Mouse (Mus musculus) spleen, postnatal 36 days (tissue): ENCODE data around the gene Dock10.

ENCODE experiments used
- DNase-seq, 2 experiments: peaks; one replicate each; pipeline ENCODE4 v3.0.0; 2022; ENCODE audit warnings: low spot score in 2 of 2, mixed read lengths in 1 of 2

Dock10 gene

DNA sequence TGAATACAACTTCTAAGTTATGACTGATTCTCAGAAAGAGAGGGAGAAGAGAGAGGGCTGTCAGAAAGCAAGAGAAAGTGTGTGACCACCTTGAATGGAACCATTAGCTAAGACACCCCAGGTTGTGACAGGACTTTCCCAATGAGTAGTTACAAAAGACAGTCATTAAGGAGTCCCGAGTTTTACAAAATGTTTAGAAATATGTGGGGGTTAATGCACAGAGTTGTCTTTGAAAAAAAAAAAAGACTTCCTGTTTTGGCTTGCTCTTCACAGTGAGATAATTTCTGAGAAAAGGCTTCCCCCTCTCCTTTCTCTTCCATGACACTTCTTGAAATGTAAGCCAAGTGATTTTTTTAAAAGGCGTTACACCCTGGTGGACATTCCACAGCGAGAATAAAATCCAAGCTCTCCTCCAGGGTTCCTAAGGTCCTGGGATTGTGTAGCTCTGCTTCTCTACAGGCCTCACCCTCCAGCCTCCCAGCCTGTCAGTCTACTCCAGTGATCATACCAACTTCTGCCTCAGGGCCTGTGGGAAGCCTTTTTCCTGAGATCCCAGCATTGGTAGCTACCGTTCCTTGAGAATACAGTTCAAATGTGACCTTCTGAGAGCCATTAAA is 144.8 kb downstream of the Dock10 start:
- DNase-seq: no peak

DNA sequence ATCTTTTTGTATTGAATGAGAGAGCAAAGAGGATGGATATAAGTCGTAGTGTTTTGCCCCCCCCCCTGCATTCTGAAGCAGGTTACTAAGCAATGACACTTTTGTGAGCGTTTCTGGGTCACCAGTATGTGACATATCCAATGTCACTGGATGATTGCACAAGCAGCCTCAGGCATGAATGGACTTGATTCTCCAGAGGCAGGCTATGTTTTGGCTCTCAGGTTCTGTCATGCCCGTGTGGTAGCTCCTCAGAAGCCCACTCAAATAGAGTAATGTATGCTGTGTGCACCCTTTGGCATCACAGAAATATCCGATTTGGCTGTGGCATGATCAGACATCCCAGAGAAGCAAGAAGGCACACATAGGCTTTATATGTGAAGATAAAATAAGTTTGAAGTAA is 150.8 kb downstream of the Dock10 start:
- DNase-seq: no peak

DNA sequence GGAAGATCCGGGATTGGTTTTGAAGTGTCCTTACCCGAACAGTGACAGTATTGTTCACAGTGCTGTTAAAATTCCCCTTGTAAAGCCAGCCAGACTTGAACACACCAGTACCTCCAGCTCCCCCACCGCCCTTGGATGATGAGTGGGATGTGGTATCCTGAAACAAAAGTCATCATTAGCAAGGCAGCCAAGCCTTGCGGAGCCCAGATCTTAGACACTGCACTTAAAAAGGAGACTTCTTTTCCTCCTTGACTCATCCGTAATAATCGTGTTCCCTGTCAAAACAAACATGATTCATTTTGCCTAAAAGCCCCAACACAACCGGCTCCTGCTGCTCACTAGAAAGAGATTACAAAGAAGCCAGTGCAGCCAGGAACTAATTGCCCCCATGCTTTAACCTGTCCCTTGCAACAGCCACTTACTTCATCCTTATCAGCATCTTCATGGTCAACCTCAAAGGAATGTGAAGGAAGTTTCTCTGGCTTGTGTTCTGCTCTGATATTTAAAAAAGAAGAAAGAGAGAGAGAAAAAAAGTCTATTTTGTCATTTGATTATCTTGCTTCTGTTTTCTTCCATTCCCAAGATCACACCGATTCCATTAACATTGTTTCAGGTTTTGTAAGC is 152.1 kb downstream of the Dock10 start:
- no peak for DNase-seq

DNA sequence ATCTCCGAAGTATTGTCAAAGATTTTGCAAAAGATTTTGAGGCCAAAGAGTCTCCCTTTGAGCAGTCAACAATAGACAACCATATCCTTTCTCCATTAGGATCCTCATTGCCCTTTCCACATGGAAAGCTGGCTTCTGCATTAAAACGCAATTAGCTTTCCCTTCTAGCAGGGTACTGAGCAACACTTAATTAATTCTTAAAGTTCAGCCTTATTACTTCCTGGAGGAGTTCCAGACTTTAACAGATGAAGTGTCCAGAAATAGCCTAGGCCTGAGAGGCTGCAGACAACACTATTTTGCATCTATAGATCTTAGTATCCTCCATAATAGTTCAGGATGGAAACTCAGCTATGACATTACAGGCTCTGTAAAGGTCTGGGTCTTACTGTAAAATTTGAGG is 154.0 kb downstream of the Dock10 start:
- DNase-seq: no peak

DNA sequence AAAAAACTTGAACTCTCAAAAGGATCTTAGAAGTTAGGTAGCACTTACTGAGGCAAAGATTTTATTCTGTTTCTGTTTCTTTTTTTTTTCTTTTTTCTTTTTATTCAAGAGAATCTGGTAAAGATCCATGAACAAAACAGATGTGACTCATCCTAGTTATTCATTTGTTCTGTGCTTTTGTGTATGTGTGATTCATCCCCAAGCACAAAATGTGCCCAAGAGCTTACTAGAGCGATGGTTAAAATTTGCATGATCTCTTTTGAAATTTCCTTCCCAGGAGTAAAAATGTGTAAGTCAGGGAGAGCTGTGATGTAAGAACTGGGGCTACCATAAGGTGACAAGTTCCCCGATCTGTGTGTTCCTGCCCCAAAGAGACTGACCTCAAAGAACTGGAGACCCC is 155.2 kb downstream of the Dock10 start:
- DNase-seq: no peak

DNA sequence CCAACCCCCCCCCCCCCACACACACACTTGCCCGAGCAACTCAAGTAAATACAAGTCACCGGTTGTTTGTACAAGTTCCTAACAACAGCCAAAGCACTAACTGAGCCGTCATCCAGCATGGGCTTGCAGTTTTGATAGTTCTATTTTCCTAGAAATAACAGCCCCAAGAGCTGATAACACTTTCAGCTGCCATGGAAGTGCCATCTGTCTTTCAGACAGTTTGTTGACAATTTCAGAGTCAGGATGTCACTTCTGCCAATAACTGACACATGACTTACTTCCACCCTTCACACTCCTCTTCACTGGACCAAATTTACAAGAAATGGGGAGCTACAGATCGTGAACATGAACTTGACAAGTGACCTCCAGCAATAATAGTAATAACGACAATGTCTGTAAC is 175.0 kb downstream of the Dock10 start:
- DNase-seq: no peak

DNA sequence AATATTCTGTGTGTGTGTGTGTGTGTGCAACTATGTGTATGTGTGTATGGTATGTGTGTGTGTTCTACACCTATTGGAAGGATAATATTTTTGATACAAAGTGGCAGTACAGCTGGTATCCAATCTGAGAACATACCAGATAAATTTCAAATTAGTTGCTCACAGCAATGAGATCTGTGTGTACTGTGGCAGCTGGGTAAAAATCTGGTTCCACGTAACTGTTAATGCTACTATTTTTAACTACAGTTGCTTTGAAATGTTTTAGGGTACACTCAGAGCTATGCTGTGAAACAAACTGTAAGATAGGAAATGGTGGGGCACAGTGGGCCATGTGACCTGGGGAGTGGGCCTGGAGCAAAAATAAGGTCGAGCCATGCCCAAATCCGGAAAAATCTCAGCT is 176.1 kb downstream of the Dock10 start:
- no peak for DNase-seq

DNA sequence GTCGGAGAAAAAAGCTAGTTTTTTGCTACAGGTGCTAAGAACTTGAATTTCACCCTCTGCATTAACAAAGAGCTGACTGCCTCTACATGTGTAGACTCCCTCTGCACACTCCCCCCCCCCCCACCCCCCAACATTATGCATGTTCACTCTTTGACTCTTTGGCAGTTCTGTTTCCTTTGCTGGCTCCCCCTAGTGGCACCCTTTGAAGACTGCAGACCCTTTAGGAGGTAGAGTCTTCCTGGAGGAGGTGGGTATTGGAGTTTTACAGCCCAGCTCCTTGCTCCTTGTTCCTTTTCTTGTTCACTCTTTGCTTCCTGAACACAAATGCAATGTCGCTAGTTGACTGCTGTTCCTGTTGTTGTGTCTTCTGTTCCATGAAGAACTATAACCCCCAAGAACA is 181.4 kb downstream of the Dock10 start:
- peak; percentile 7 to 38 for DNase-seq

DNA sequence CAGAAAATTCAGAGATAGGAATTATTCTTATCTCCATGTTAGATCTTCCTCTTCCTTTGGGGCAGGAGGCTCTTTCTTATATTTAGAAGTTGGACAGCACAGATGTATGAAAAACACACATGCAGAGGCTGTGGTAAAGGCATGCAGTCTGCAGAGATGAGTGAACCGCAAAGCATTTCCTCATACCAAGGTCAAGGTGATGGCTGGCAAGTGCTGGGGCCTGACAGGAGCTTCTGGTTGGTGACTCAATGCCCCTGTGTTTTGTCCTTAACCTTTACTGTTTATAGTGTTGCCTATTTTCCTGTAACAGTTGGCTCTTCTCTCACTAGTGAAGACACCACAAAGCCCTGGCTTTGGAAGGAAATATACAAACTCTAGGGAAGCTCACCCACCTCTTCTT is 201.9 kb downstream of the Dock10 start:
- DNase-seq: no peak

DNA sequence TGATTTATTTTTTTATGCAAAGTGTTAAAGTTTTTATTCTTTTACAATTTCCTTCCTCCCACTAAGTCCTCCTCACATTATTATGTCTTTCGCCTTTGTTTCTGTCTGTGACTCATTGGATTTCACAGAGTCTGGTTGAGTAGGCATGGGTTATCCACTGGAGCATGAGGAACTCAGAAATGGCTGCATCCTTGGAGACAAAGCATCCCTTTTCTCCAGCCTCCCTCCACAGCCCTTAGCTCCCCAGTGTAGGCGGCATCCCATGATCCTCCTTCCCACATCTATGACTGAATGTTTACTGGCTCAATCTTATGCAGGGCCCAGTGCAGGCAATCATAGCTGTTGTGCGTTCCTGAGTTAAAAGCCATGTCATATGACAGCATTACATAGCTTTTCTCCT is 216.8 kb downstream of the Dock10 start:
- no peak for DNase-seq

DNA sequence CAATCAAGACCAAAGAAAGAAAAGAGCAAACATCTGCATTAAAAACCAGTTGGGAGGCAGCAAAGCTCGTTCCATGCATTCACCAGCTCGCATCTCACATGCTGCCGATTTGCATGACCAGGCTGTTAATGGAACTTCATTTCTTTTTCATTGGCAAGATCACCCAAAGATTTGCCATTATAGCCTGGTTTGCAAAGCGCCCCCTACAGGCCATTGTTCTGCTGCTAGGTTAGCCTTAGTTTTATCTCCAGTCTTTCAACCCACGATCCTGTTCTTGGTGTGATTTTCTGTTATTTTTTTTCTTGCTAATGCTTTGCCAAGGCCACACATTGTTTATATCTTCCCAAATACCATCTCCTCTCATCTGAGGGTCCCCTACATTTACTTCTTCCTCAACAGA is 236.1 kb downstream of the Dock10 start:
- no peak for DNase-seq

DNA sequence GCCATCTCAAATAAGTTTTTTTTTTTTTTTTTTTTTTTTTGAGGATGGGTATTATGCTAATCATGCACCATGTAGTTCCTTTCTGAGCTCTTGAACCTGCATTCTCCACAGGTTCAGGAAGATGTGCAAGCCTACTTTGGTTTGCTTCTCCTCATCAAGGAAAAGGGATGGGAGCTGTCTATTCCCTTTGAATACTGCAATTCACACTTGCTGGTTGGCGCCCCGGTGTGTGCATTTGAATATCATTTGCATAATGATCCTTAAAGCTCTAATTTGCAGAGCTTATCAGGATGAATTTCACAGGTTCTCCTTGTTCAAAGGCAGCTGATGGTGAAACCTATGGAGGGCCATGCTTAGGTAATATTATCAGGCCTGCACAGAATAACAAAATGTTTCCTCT is 237.9 kb downstream of the Dock10 start:
- no peak for DNase-seq

DNA sequence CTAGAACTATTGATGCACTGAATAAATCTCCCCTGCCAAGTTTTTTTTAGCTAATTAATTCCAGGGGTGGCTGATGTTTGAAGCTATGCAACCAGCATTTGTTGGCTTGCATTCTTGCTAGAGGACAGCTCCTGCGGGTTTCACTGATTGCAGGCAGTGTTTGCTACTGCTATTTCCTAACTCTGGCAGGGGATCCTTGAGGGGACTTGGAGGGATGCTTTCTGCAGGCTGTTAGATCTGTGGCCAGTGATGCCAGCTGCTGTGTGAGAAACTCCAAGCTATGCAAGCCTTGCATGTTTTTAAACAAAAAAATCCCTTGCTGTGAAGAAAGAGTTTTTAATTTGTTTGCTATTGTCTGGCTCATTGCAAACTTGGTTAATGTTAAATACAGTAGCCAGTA is 238.4 kb downstream of the Dock10 start:
- DNase-seq: no peak

DNA sequence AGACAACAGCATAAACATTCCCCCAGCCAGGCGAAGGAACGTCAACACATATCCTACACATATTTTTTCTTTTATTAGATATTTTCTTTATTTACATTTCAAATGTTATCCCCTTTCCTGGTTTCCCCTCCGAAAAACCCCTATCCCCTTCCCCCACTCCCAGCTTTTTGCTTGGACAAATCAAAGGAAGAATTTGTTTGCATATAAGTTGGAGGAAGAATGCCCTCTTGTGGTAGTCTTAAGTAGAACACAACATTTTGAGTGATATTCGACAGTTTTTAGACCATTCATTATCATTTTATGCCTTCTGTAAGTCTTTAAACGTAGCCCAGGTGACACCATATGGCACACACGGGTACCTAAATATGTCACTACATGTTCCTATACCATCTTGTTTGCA is 242.5 kb downstream of the Dock10 start:
- no peak for DNase-seq

DNA sequence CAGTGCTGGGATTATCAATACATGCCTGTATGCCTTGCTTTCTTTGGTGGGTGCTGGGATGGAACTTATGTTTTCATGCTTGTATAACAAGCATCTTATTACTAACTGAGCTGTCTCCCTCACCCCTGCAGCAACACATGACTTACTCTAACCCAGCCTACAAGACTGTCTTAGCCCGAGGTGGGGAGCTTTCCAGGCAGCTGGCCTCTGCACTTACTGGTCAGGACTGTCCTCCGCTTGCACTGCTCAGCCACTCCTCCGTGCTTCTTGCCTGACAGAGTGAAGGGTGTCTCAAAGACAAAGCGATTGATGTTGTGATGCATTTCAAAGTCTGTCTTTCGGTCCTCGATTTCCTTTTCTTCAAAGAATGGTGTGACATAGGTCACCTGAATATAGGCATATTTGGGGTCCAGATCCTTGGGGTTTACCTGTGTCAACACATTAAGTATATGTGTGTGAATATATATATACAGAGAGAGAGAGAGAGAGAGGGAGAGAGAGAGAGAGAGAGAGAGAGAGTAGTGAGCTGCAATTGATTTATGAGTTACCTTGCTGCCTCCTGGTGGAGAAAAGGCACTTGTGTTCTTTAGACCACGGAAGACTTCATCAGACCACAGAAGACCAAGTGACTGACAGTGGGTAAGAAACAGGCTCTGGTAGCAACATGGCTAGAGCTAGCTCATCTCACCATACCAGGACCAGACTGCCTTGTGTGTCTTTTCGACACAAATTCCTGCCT is 245.9 kb downstream of the Dock10 start:
- no peak for DNase-seq

DNA sequence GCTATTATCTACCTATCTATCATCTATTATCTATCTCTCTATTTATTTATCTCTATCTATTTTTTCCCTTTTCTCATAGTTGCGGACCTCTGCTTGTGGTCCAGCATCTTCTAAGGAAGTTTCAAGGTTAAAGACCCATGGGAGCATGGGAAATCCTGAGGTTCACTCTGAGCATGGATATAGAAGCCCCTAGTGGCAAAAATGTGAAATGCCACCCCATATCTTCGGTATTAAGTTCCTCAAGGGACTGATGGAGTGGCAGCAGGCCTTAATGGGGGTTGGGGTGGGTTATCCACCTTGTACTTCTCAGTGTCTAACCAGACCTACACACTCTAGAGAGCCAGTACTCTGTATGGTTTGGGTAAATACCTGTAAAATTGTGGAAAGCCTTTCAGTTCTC is 253.6 kb downstream of the Dock10 start:
- DNase-seq: no peak

DNA sequence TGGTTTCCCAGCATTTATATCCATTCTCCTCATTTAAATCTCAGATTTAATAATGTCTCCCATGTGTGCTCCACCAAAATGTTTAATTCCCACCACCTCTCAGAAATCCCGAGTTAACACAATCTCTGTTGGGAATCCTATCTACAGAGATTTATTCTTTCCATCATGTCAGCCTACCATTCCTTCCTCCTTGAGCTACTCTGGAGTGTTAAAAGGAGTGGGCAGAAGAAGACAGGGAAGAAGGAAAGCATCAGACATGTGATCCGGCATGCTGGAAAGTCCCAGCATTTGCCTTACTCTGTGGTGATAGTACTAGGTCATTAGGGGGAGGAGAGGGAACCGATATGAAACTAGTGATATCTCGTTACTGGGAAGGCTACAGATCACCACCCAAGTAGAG is 254.2 kb downstream of the Dock10 start:
- no peak for DNase-seq

DNA sequence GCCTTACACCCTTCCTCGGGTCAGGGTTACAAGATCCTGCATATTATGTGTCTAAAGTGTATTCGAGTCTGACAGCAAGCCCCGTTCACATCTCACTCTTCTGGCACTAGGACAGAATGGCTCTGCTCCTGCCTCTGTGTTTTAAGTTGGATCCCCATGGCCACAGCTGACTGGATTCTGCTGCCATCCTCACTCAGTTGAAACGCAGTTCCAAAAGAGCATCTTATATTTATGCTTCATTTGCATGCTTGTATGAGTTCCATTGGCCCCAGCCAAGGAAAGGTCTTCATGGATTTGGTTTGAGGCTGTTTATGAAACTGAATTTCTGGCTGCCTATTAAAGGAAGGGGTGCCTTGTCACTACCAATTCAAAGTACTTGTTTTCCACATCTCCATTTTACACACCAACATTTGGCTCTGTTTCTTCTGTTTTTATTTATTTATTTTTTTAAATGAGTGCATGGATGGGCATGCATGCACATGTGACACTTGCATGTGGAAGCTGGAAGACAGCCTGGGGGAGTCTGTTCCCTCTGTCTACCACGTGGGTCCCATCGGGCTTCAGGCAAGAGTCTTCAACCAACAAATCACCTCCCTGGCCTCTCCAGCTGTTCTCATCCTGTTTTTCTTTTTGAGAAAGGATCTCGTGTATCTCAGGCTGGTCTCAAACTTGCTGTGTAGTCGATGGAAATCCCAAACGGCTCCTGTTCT is 255.7 kb downstream of the Dock10 start:
- no peak for DNase-seq

DNA sequence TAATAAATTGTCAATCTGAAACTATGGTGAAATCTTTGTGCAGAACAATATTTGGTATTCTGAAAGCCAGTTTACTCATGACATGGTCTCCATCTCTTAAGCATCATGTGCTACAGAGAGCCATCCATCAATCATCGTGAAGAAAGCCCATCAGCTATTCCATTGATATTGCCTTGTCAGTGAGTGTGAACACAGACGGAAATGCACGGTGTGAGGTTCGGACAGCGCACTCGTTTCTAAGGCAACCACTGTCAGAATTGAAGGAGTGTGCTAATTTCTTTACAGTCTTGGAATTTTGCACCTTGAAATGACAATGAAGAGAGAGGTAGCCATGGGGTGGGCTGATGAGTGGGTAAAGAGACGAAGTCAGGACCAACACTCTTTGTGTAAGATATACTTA is 259.1 kb downstream of the Dock10 start:
- DNase-seq: no peak

DNA sequence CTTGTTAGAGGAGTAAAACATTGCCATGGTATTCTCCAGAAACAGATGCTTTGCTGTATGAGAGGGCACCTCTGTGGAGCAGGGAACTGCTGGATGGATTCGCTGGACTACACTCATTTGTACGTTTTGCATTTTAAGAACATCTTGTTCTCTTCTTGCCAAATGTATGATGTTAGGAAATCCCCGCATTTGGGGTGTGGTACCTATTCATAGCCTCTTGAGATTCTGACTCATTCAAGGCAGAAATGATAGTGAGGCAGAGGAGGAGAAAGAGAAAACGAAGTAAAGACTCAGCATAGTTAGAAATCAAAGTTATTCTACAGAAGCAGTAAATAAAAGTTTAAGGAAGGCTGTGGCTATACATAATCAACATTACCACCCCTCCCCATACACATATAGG is 262.0 kb downstream of the Dock10 start:
- no peak for DNase-seq

DNA sequence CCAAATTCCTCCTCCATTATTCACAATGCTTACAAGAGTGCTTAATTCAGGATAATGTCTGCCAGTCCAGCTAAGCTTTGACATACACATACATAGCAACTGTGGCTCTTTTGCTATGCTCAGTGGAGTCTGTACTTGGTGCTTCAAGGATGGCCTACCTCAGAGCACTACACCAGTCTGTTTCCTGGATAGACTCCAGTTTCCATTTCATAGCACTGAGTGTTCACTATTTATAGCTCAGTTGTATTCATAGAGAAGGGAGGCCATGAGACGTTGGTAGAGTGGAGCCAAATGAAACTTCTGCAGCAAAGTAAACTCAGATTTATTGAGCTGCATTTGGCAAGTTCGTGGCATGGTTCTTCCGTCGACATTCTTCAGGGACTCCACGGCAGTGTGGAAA is 274.9 kb downstream of the Dock10 start:
- no peak for DNase-seq

DNA sequence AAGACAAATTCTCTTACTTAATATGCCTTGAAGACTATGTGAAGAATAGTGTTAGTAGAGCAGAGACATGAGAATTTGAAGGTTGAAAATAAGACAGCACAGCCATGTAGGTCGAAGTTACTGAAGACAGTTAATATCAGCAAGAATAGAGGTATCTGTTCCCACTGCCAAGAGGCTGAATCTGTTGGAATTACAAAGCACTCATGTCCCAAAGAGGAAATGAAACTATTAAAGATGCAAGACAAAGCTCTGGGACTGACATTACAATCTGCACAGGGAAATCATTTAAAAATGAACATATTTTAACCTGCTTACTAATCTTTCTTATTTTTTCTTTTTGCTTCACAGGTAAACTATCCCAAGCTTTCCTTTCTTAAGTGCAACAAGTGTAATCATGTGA is 283.4 kb downstream of the Dock10 start:
- DNase-seq: no peak

DNA sequence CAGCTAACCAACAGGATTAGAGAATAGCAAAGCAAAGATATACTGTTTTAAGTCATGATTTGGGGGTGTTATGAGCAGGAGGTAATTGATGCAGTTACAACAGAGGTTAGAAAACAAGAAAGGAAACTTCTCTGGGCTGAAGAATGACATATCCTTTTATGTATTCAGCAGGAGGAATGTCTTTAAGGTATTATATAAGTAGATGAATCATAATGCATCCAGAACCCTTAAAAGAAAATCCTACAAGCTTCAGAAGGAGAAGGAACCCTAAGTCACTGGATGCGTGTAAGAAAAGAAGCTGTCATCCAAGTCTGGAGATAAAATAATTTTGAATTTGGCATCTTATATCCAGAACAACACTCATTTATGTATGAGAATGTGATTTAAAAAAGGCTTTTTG is 285.9 kb downstream of the Dock10 start:
- DNase-seq: no peak
